Mouse (Mus musculus) liver, embryonic 16.5 days (tissue): ENCODE data around the gene 9330159F19Rik. TPM values are rescaled to one million over a fixed set of nuclear protein-coding genes. Genes with fewer than 3 reads are reported as not detected.

Experiments
- ATAC-seq: fragments of 200-750 bp; cut with Nextera tagmentation; 2 replicates; pipeline ENCODE4 v1.8.0; 2017; ENCODE audit warnings: low read depth, mild to moderate bottlenecking, moderate number of reproducible peaks, moderate library complexity
- H3K27ac ChIP-seq: fragments of 300-500 bp; sonication (generic); 2 replicates; pipeline ENCODE4 v1.5.1; 2014; ENCODE audit warnings: mild to moderate bottlenecking, low read length
- H3K27me3 ChIP-seq: fragments of 300-500 bp; sonication (generic); 2 replicates; pipeline ENCODE4 v1.6.1; 2014; ENCODE audit warnings: low read depth, low read length, mixed read lengths; ENCODE audit not compliant: control insufficient read depth, insufficient read depth
- H3K36me3 ChIP-seq: fragments of 300-500 bp; sonication (generic); 2 replicates; pipeline ENCODE4 v1.6.1; 2014; ENCODE audit warnings: mild to moderate bottlenecking; ENCODE audit not compliant: control insufficient read depth, insufficient read depth
- H3K4me1 ChIP-seq: fragments of 300-500 bp; sonication (generic); 2 replicates; pipeline ENCODE4 v1.6.1; 2014; ENCODE audit warnings: low read depth, low read length, mixed read lengths; ENCODE audit not compliant: control insufficient read depth
- H3K4me2 ChIP-seq: fragments of 300-500 bp; sonication (generic); 2 replicates; pipeline ENCODE4 v1.6.1; 2014; ENCODE audit warnings: low read depth, low read length, mixed read lengths
- H3K4me3 ChIP-seq: fragments of 300-500 bp; sonication (generic); 2 replicates; pipeline ENCODE4 v1.5.1; 2014; ENCODE audit warnings: low read depth, mild to moderate bottlenecking, low read length
- H3K9ac ChIP-seq: fragments of 300-500 bp; sonication (generic); 2 replicates; pipeline ENCODE4 v1.6.1; 2014; ENCODE audit warnings: low read depth, low read length
- H3K9me3 ChIP-seq: fragments of 300-500 bp; sonication (generic); replicated peaks from 2 replicates; pipeline ENCODE4 v1.6.1; 2016; ENCODE audit warnings: low read length; ENCODE audit not compliant: control insufficient read depth
- WGBS: fragments of 180-500 bp; shearing (Covaris S2); extraction: QIAGEN DNeasy Blood & Tissue Kit; methylation state at CpG from one replicate; pipeline ENCODE4 v1.1.7; 2014; ENCODE audit not compliant: insufficient replicate concordance; 5-methylcytosine and 5-hydroxymethylcytosine counted together
- polyA plus RNA-seq: library from polyadenylated mRNA; unstranded; fragments of >200 nt; fragmentation: Nextera tagmentation; extraction: Ambion mirVana; gene quantifications from 2 replicates; pipeline ENCODE4 v1.2.1, GENCODE M21; 2015

9330159F19Rik gene
- polyA plus RNA-seq, 1 experiment from 2014 or later: 0.04 TPM

GRCm38 (mm10) chr10:29196811-29197210 is 14.6 kb upstream of the 9330159F19Rik start:
- H3K9ac ChIP-seq: no peak overlapping the region
- WGBS: 89% methylated on average over 33 of the region's 33 CpGs
- no peaks in the 10 kb centered on the region for H3K9me3 ChIP-seq
- H3K4me3 ChIP-seq: no peak overlapping the region
- no peaks in the 10 kb centered on the region for H3K4me1 ChIP-seq
- no peak overlapping the region for H3K27ac ChIP-seq
- ATAC-seq: no peak
- H3K36me3 ChIP-seq: no peaks in the 10 kb centered on the region
- H3K27me3 ChIP-seq: no peaks in the 10 kb centered on the region
- no peak overlapping the region for H3K4me2 ChIP-seq

GRCm38 (mm10) chr10:29198642-29199041 is 12.8 kb upstream of the 9330159F19Rik start, which contains the start of gene Gm49353:
Gene Gm49353 (plus strand): TSS chr10:29198954.
- Histone ChIP-seq H3K4me2 (no peak within 1 kb of the TSS), H3K27me3 (no peaks in the 10 kb centered on the region), H3K9ac (no peak within 1 kb of the TSS), H3K4me3 (no peak within 1 kb of the TSS), H3K4me1 (no peaks in the 10 kb centered on the region), H3K27ac (no peak within 1 kb of the TSS), H3K36me3 (no peaks in the 10 kb centered on the region), H3K9me3 (no peaks in the 10 kb centered on the region)
- ATAC-seq: no peak
- 75% methylated on average over 7 of the region's 7 CpGs for WGBS

- no peaks in the 10 kb centered on the region for H3K27me3 ChIP-seq
- H3K9ac ChIP-seq: no peak overlapping the region
- H3K9me3 ChIP-seq: no peaks in the 10 kb centered on the region
- H3K27ac ChIP-seq: no peak overlapping the region
- no peak overlapping the region for H3K4me3 ChIP-seq
- no peaks in the 10 kb centered on the region for H3K36me3 ChIP-seq
- H3K4me2 ChIP-seq: no peak overlapping the region
- no peaks in the 10 kb centered on the region for H3K4me1 ChIP-seq
- 52% methylated on average over 3 of the region's 3 CpGs for WGBS
- no peak for ATAC-seq
These were observed 11.6 kb upstream of the 9330159F19Rik start for GRCm38 (mm10) chr10:29199835-29200234.

GRCm38 (mm10) chr10:29200609-29201008 is 10.8 kb upstream of the 9330159F19Rik start:
- H3K9me3 ChIP-seq: no peaks in the 10 kb centered on the region
- no peaks in the 10 kb centered on the region for H3K36me3 ChIP-seq
- H3K4me1 ChIP-seq: no peaks in the 10 kb centered on the region
- no peaks in the 10 kb centered on the region for H3K27me3 ChIP-seq
- no peak overlapping the region for H3K4me3 ChIP-seq
- no peak for ATAC-seq
- WGBS: 53% methylated on average over 1 of the region's 1 CpGs
- H3K4me2 ChIP-seq: no peak overlapping the region
- no peak overlapping the region for H3K9ac ChIP-seq
- no peak overlapping the region for H3K27ac ChIP-seq

GRCm38 (mm10) chr10:29206730-29207129 is 4.7 kb upstream of the 9330159F19Rik start:
- no peak for ATAC-seq
- Histone ChIP-seq H3K36me3 (no peaks in the 10 kb centered on the region), H3K4me1 (no peaks in the 10 kb centered on the region), H3K4me2 (no peak overlapping the region), H3K4me3 (no peak overlapping the region), H3K9me3 (no peaks in the 10 kb centered on the region), H3K27ac (no peak overlapping the region), H3K9ac (no peak overlapping the region), H3K27me3 (no peaks in the 10 kb centered on the region)

- Histone ChIP-seq H3K9ac (no peak overlapping the region), H3K4me3 (no peak overlapping the region), H3K36me3 (no peaks in the 10 kb centered on the region), H3K27ac (no peak overlapping the region), H3K9me3 (no peaks in the 10 kb centered on the region), H3K27me3 (no peaks in the 10 kb centered on the region), H3K4me1 (no peaks in the 10 kb centered on the region), H3K4me2 (no peak overlapping the region)
- WGBS: 48% methylated on average over 3 of the region's 3 CpGs
- ATAC-seq: no peak
These were observed 2.7 kb upstream of the 9330159F19Rik start for GRCm38 (mm10) chr10:29208735-29209134.

GRCm38 (mm10) chr10:29213534-29214100 is 2.2 kb downstream of the 9330159F19Rik start:
- Histone ChIP-seq H3K36me3 (no peaks in the 10 kb centered on the region), H3K27ac (no peak overlapping the region), H3K4me2 (no peak overlapping the region), H3K27me3 (no peaks in the 10 kb centered on the region), H3K9me3 (no peaks in the 10 kb centered on the region), H3K9ac (no peak overlapping the region), H3K4me3 (no peak overlapping the region), H3K4me1 (no peaks in the 10 kb centered on the region)
- 42% methylated on average over 3 of the region's 3 CpGs for WGBS
- no peak for ATAC-seq

- no peak overlapping the region for H3K4me3 ChIP-seq
- WGBS: 68% methylated on average over 1 of the region's 1 CpGs
- H3K4me1 ChIP-seq: no peaks in the 10 kb centered on the region
- ATAC-seq: no peak
- H3K27me3 ChIP-seq: no peaks in the 10 kb centered on the region
- H3K9ac ChIP-seq: no peak overlapping the region
- H3K36me3 ChIP-seq: no peaks in the 10 kb centered on the region
- H3K4me2 ChIP-seq: no peak overlapping the region
- H3K9me3 ChIP-seq: no peaks in the 10 kb centered on the region
- no peak overlapping the region for H3K27ac ChIP-seq
These were observed 5.6 kb downstream of the 9330159F19Rik start for GRCm38 (mm10) chr10:29216957-29217356.

- no peak overlapping the region for H3K9ac ChIP-seq
- no peaks in the 10 kb centered on the region for H3K36me3 ChIP-seq
- 66% methylated on average over 2 of the region's 2 CpGs for WGBS
- H3K9me3 ChIP-seq: no peaks in the 10 kb centered on the region
- no peak overlapping the region for H3K27ac ChIP-seq
- H3K4me1 ChIP-seq: no peaks in the 10 kb centered on the region
- no peak for ATAC-seq
- H3K4me2 ChIP-seq: no peak overlapping the region
- no peak overlapping the region for H3K4me3 ChIP-seq
- no peaks in the 10 kb centered on the region for H3K27me3 ChIP-seq
These were observed 6.0 kb downstream of the 9330159F19Rik start for GRCm38 (mm10) chr10:29217451-29217850.
